Mouse (Mus musculus): ENCODE measurements around the gene Cdk8.

Cdk8 gene

DNA sequence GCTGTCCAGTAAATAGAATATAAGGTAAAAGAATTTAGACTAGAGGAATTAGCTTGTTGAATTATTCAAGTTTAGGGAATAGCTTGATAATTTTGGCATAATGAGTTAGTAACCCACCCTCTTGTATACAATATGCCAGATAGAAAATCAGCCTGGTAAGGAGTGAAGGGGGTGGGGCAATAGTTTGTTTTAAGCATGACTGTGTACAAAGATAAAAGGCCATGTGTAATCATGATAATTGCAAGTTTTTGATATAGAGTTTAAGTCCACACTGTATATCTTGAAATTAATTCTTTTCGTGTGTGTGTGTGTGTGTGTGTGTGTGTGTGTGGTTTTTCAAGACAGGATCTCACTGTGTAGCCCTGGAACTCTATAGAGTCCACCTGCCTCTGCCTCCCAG lies 3.3 kb downstream of the Cdk8 start:
- DNase-seq, result no peak

DNA sequence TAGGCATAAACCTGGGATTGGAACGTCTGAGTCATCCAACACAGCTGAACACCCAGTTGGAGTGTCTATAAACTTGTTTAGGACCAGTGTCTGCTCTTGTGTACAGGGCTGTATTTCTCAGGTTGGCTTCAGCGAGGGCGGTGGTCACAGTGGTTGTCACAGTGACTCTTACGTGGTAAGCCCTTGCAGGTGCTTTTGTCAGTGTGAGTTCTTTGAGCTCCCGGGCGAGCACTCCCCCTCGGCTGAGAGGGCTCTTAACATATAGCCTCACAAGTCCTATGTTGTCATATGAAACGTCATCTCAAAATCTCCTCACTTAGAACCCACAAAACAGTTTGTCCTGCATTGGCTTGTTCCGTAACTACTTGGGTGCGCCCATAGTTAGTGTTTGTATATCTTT lies 7.2 kb downstream of the Cdk8 start:
- no peak for DNase-seq

DNA sequence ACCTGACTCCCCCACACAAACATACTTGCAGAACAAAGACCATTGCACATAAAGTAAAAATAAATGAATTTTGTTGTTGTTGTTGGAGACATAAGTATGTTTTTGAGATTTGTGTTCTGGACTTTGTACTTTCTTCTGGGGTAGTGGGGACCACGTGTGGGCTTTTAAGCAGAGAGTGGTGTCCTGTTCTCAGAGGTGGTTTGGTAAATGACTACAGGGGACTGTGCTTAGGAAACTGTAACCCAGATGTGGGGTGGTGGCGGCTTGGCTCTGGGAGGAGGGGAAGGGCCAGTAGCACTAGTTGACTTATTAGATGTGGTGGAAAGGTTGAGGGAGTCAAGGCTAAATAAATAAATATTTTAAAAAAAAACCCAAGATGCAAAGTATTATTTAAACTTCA lies 9.7 kb downstream of the Cdk8 start:
- no peak for DNase-seq

DNA sequence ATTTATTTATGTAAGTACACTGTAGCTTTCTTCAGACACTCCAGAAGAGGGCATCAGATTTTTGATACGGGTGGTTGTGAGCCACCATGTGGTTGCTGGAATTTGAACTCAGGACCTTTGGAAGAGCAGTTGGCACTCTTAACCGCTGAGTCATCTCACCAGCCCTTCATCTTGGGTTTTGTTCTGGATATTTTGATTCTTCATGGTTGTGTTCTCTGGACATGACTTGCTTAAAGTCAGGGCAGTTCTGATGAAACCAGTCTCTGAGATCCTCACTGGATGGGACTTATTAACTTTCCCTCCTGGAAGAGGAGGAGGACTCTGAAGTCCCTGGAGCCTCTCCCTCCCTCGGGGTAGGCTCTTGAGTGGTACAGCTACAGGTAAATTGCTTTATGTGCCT lies 10.2 kb downstream of the Cdk8 start:
- no peak for DNase-seq

DNA sequence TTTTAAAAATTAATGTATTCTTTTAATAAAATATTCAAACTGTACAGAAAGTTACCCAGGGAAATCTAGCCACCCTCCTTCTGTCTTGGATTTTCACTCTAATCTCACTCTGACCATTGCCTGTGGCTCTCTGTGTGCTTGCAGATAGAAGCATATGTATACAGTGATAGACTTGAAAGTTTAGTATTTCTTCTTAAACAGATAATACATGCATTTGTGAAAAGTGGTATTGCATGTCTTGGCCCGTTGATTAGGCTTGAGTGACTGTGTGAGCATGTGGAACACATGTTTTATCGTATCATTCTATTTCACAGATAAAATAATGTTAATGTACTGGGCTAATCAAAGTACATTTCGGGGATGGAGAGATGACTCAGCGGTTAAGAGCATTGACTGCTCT lies 14.2 kb downstream of the Cdk8 start:
- DNase-seq, result no peak

DNA sequence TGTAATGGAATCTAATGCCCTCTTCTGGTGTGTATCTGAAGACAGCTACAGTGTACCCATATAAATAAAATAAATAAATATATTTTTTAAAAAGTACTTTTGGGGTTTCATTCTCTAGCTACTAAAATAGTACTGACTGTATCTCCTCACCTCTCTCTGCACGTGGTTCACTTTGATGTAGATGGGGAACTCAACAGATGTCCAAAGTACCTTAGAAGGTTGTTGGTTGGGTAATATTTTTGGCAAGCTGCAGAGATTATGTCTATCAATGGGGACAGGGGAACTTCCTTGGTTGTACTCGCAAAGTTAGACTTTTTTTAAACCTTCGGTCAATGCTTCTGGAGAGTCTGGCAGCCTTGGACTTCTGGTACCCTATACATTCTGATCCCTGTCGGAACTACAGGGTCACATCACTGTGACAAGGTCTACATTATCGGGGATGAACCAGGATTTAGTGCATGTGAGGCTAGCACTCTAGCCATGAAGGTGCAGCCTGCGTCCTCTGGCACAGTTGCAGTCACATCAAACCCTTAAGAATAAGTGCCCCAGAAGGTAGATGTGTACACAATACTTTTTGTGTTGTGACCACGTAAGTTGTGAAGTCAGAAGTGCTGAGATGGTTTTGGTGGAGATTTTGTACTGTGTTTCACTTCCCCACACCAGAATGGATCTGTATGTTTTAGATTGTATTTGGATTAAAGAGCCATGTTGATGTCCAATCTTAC lies 14.8 kb downstream of the Cdk8 start:
- DNase-seq, result no peak

DNA sequence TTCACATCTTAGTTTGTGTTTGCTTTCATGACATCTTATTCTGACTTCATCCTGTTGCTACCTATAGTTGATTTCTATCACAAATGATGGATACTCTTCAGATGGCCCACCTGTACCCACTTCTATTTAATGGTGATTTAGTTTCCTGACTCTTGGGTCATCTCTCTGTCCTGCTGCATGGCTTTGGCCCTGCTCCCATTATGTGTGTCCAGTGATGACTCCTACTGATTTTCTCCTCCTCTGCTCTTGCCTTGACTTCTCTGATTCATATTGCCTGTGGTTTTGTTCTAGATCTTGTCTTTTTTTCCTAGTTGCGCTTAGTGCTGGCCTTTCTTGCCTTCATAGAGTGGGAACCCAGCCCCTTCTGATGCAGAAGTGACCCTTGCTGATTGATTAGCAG lies 15.4 kb downstream of the Cdk8 start:
- DNase-seq, result no peak

DNA sequence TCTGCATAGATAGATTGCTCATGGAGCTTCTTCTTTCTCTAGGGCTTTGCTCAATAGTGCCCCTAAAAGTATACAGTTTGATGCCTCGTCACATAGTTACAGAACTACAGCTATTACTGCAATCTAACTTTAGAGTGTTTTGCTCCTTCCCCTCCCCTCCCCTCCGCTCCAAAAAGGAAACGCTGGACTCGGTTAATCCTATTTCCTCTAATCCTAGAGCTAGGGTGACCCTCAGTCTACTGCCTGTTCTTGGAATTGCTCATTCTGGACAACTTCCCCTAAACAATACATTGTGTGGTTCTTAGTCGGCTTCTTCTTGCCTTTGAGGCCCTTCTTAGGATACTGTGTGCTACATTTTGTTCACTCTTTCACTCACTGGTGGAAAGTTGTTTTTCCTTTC lies 16.7 kb downstream of the Cdk8 start:
- DNase-seq, result no peak

DNA sequence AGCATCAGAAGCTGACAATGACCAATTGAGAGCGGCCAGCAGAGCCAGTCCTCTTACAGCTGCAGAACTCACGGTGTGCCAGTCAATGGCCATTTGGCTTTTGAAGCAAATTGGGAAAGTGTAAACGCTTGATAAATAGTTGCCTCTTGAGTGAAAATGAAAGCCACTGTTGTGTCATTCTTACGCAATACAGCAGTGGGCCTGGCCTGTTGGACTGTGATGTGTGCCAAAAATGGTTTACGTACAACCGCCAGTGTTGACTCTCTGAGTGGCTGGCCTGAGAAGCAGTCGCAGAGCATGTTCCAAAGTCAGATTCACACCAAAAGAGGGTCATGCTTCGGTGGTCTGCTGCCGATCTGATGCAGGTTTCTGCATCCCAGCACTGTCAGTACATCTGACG lies 17.7 kb downstream of the Cdk8 start:
- no peak for DNase-seq

DNA sequence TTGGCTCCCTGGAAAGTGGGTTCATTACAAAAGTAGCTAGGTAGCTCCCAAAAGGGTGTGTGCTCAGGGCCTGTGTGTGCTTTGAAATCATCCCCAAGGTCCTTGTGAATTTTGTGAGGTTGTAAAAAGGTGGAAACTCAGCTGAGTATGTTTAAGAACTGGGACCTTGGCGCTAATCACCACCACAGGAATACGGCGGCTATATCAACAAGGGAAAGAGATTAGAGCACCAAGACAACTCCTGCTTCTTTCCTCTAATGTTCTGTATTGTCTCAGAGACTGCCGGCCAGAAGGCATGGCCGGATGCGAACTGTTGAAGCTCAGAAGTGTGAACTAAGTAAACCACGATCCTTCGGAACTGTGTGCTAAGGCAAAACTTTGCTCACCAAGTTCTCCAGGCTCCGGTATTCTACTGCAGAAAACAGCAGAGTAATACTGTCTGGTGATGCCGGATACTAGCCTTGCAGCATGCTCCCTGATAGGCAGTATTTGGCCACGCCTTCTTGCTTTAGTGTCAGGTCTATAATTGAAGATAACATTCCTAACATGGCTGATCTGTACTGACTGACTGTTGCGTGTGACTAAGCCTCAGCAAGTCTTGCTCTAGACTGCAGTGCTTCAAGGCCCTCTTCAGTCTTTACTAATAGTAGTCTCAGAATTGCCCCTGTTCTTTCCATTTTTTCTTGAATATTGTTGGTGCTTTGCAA lies 19.5 kb downstream of the Cdk8 start:
- DNase-seq, result no peak

DNA sequence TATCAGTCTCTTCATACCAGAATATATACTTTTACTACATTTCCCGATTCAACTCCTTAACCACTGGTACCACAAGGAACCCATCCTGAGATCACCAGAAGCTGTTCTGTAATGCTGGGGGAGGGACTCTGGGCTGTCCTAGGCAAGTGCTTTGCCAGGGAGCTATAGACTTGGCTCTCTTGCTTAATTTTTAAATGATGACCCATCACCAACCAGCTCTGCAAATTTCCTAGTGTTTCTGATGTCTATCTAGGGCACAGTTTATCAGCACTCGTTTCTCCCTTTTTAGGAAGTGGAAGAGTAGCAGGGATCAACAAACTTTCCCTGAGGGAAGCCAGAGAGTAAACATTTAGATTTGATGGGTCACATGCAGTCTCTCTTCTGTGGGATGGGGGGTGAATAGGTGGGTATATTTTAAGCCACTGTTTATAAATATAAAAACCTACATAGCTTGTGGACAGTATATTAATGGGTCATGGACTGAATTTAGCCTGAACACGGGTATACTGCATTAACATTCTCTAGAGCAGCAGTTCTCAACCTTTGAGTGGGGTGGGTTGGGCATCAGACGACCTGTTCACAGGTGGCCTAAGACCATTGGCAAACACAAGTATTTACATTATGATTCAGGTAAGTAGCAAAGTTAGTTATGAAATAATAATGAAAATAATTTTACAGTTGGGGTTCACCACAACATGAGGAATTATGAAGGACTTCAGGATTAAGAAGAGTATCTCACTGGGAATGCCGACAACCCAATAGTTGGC lies 20.8 kb downstream of the Cdk8 start:
- no peak for DNase-seq

DNA sequence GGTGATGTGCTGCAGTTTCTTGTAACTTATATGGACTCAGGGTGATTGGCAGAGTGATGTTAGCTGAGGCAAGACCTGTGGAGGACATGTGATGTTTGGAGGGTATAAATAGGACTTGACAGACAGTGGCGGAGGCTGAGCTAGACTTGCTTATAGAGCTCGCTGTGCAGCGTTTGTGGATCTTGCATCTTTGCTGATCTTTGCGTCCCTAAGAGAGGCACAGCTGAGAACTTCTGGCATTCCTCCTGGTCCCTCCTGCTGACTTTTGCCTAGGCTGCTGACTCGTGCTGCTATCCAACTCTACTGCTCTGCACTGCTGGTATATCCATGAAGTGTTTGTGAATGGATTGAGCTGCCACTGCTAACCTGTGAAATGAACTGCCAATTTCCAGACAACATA lies 22.6 kb downstream of the Cdk8 start:
- DNase-seq, result no peak

DNA sequence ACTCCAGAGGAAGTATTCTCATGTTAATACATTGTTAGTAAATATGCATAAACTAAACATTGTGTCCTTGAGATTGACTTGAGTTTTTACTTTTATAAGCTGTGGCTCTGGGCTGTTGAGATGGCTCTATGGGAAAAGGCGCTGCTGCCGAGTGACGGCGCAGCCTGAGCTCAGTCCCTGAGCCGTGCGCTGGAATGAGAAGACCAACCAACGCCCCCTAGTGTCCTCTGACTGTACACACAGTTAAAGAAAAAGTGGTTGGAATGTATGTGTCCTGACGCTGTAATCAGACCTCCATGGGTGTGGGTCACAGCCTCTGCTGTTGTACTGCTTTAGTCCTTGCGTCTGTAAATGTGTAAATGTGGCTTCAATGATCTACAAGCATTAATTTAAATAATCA lies 29.0 kb downstream of the Cdk8 start:
- DNase-seq, result no peak

DNA sequence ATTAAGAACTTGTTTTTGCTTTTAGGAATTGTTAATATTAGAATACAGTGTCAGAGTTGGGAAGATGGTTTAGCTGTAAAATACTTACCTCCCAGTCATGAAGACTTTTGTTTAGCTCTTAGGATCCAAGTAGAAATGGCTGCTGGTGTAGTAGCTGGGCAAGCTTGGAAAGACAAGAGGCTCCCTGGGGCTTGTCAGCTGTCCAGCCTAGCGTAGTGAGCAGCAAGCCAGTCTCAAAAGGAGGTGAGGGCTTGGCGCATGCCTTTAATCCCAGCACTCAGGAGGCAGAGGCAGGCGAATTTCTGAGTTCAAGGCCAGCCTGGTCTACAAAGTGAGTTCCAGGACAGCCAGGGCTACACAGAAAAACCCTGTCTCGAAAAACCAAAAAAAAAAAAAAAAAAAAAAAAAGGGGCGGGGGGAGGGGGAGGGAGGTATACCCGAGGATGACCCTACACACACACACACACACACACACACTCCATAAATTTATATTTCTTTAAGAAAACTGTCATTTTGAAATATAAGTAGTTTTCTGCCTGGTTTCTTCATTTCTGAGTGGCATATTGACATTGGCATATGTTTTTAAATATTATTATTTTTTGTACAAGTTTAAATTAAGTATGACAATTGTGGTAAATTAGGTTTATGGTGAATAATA lies 35.0 kb downstream of the Cdk8 start:
- no peak for DNase-seq

DNA sequence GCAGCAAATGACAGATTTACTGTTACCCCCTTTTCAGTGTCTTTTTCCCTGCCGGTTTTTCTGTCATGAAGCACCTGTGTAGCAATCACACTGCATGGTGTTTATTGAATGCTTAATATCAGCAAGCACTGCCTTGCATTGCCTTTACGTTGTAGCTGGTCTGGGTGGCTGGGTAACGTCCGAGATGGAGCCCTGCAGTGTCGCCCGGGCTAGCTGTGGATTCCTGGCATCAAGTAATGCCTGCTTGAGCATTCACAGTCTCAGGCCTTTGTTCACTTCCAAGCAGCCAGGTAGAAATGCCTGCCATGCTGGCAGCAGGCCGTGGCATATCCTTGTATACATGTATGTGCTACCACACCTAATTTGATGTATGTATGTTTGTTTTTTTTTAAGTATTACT lies 36.7 kb downstream of the Cdk8 start:
- DNase-seq, result no peak

DNA sequence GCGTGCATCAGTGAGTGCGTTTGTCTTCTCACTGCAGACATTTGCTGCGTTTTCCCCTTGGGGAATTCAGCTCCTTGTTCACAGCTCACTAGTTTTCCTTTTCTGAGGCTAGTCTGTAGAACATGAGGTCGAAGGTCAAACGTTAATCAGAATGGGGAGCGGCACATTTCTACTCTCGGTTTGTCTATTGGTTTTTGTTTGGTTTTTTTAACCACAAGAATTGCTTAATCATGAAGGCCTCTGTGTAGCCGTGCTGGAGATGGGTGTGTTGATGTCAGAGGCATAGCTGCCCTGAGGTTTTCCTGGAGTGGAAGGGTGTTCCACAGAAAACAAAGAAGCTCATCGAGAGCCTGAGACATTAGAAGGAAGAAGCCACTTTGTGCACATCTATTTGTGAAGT lies 39.6 kb downstream of the Cdk8 start:
- DNase-seq, result no peak

DNA sequence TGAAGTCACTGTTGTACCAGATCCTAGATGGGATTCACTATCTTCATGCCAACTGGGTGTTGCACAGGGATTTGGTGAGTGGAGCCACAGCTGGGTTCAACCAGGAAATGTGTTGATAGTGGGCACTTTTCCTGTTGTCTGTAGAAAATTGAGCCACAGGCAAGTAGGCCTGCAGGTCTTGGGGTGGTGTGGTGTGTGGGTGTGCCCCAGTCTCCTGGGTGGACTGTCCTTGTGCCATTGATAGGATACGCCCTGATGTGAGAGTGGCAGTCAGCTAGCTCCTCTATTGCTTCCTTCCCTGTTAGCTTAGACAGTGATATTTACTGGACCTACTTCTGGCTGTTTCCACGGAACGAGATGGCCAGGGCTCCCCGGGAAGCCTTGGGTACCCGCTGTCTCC lies 40.6 kb downstream of the Cdk8 start:
- no peak for DNase-seq

DNA sequence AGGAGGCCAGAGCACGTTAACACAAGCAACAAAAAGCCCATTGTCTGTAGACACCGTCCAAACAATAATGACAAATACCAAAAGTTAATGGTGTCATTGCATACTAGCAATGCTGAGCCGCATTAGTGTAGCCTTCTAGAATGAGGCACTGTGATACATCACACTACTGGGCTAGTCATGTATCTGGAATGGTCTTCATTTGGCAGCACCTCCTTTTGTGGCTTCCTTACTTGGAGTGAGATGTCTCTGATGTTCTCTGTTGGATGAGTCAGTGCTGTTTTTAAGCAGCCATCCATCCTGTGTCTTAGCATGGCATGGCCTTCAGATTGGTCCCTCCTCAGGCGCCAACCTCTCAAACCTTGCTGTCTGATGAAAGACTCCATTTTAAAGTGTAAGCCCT lies 42.1 kb downstream of the Cdk8 start:
- DNase-seq, result no peak

DNA sequence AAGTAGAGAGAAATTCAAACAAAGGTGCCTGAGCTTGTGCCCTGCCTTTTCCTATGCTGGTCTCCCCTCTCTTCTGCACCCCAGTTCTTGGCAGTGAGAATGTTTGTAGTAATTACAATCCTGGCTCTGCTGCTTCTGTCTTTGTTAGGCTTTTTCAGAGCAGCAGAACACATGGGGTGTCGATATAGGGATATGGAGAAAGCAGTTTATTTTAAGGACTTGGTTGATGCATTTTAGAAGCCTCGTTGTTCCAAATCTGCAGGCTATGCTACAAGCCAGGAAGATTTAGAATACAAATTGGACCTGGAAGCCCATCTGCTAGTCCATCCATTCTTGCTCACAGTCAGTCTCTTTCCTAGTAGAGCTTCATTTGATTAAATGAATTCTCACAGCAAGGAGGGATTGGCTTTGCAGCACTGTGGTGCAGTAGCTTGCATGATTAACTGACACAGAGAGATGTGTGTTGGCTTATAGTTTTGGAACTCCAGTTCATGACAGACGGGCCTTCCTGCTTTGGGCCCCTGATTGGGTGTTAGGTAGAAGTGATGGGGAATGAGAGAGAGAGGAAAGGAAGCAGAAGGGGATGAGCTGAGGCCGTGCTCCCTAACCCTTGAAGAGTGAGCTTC lies 43.5 kb downstream of the Cdk8 start:
- no peak for DNase-seq

DNA sequence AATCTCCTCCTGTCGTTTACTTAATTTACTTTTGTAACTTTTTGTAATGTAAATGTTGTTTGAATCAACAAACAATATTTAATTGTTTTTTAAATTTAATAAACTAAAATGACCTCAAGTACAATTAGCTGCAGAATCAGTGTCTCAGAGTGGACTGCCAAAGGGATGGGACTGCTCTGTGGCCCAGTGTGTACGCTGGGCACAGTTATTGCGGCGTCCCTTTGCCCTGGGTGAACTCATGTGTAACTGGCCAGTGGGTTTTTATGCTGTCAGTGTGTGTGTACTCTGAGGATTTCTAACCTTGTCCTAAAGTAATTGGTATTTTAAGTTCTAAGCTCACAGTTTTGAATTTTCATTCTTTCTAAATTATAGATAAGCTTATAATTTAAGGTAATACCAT lies 46.5 kb downstream of the Cdk8 start:
- no peak for DNase-seq

DNA sequence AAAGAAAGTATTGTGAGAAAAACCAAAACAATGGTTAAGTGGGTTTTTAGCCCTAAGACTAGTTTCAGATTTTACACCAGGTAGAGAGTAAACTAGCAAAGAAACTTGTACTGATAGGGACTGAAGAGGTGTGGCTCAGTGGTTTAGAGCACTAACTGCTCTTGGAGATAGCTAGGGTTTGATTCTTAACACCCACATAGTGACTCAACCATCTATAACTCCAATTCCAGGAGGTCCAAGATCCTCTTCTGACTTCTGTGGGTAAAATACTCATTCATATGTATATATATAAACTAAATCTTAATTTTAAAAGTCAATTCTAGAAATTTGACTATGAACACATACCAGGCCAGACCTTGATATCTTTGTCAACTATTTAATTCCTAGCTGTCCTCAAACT lies 49.0 kb downstream of the Cdk8 start:
- DNase-seq, result no peak

DNA sequence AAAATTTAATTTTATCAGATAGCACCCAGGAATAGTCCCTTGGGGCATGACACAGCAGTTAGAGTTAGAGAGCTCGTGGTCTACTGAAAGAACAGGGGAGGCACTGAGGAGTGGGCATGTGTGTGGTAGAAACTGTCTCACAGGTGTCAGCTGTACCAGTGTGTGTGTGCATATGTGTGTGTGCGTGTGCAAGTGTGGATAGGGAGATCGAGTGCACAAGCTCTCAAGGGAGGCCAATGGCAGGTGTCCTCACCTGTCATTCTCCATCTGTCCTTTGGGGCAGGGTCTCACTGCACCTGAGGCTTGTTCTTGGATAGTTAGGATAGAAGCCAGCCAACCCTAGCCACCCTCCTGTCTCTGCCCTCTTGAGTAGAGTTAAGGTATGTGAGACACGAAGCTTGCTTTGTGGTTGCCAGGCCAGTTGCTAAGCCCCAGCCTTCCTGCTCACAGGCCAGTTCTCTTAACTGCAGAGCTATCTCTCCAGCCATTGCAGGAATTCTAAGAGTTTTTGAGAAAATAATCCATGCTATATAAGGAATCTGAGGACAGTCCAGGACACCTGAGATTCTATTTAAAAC lies 50.3 kb downstream of the Cdk8 start:
- DNase-seq, result no peak

Data from right cerebral cortex, postnatal 14 days (tissue).